Mouse (Mus musculus): Measurements from ENCODE around the gene Gm10681.
"Not testable (repeated sequence)": the region's sequence is repeated elsewhere in the genome, so short reads cannot be mapped to it uniquely, and the experiment has no call there.

GRCm38 (mm10) chr3:98550832-98551231 is 37.8 kb downstream of the Gm10681 start:
- TF ChIP-seq GATA1 (IDR thresholded peaks at IDR 0.05; ENCODE audit: borderline replicate concordance, low read length); FLI1 (IDR thresholded peaks at IDR 0.05; ENCODE audit: low read length): not testable (repeated sequence)
